Mouse (Mus musculus) ES-Bruce4 (cell line): ENCODE results near the gene Med29.

Experiments used
- CTCF ChIP-seq: IDR thresholded peaks from one replicate; pipeline ENCODE4 v1.8.1; 2011; ENCODE audit warnings: low read depth, low read length
- EP300 ChIP-seq: IDR thresholded peaks from 2 replicates; pipeline ENCODE4 v1.6.1; 2011; ENCODE audit warnings: low read depth, low read length; ENCODE audit not compliant: insufficient read depth
- POLR2A ChIP-seq: IDR thresholded peaks from one replicate; pipeline ENCODE4 v1.8.1; 2011; ENCODE audit warnings: low read length; ENCODE audit not compliant: insufficient read depth

DNA sequence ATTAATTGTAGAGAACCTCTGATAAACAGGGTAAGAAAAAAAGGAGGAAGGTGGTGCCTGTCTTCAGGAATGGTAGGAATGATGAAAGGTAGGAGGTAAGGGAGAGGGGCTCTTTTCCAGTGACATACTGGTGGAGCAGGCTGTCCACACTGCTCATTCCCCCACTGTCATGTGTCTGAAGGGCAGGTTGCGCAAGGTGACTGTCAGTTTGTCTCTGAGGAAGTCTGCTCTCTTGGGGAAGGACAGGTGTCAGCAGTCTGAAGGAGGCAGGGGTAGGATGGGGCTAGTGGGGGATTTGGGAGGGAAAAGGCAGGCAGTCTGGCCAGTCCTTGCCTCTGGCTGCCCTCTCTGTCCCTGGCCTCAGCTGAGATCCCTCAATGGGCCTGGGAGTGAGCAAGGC lies 8.5 kb upstream of the Med29 start:
- TF ChIP-seq CTCF (no peak), POLR2A (no peak), EP300 (no peak)
